Mouse (Mus musculus) bone marrow macrophage, adult 2 months (primary cell): ENCODE measurements around the gene Tex12. TPM values are rescaled to one million over a fixed set of nuclear protein-coding genes. Genes with fewer than 3 reads are reported as not detected.

Experiments
- H3K27ac ChIP-seq: 2 replicates; pipeline ENCODE4 v1.5.1; 2012; ENCODE audit warnings: low read depth, low read length; ENCODE audit not compliant: insufficient read depth
- H3K4me1 ChIP-seq: 2 replicates; pipeline ENCODE4 v1.6.1; 2012; ENCODE audit warnings: low read length; ENCODE audit not compliant: control insufficient read depth, insufficient read depth
- H3K4me3 ChIP-seq: 2 replicates; pipeline ENCODE4 v1.5.1; 2012; ENCODE audit warnings: mild to moderate bottlenecking, low read length, moderate library complexity; ENCODE audit not compliant: insufficient read depth
- CTCF ChIP-seq: IDR thresholded peaks from 2 replicates; pipeline ENCODE4 v1.5.1; 2012; ENCODE audit warnings: low read depth, mild to moderate bottlenecking, low read length, moderate library complexity
- POLR2A ChIP-seq: IDR thresholded peaks from 2 replicates; pipeline ENCODE4 v1.6.1; 2012; ENCODE audit warnings: mild to moderate bottlenecking, low read depth, low read length, borderline replicate concordance
- polyA plus RNA-seq: library from polyadenylated mRNA; stranded (reverse); fragments of >200 nt; gene quantifications from 2 replicates; pipeline ENCODE4 v1.2.4, GENCODE M21; 2012; ENCODE audit not compliant: missing spikeins, insufficient read depth, insufficient read length

The Tex12 gene
- polyA plus RNA-seq, 1 experiment = not detected

DNA sequence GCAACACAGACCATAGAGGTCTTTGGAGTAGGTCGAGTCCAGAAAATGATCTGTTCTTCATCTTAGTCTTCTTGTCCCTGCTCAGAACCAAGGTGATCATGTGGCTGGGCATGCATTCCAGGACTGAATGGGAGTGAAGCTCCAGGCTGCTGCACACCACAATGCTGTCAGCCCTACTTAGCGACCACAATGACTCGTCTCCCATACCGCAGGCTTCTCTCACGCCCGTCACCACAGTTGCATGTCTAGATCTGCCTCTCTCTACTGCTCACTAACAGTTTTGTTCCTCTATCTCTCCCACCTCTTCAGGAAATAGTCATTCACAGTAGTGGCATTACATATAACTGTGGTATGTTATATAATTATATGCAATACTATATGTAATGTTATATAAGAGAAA is 40.4 kb downstream of the Tex12 start:
- Histone ChIP-seq H3K27ac (no peak overlapping the region), H3K4me3 (no peak overlapping the region), H3K4me1 (peaks cover 12% of the 10 kb centered on the region)
- TF ChIP-seq POLR2A (no peak), CTCF (no peak)

DNA sequence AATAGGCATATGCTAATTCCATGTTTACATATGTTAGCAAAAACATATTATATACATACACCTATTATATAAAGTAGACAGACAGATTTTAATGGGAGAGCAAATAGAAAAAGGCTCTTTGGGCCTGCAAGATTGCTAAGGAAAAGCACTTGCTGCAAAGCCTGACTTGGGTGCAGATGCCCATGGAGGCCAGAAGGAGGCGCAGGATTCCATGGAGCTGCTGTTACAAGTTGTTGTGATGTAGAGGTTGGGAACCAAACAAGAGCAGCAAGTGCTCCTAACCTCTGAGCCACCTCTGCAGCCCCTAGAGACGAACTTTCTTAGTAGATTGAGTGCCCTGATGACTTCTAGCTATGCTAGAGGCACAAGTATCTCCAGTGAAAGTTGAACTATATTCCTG is 42.3 kb downstream of the Tex12 start:
- TF ChIP-seq CTCF (0 out of 2 replicates have a peak, but pooled peaks have one; percentile 21), POLR2A (no peak)
- Histone ChIP-seq H3K27ac (no peak overlapping the region), H3K4me3 (no peak overlapping the region), H3K4me1 (peaks cover 9% of the 10 kb centered on the region)

DNA sequence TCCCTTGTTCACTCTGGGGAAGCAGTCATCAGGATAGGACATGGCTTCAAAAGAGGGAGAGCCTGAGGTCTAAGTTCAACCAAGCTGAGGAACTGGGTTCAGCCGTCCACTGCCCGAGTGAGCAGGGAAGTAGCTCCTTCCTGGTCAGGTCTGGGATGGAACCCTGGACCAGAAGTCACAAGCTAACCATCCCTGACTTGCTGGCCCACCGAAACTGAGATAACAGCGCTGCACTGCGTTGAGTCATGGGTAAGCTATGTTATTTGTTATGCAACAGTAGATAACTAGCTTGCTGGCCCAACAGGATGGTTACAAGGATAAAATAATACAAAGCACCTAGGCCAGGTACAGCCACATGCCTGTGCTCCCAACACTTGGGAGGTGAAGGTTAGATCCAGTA is 45.7 kb downstream of the Tex12 start:
- TF ChIP-seq POLR2A (no peak), CTCF (no peak)
- no peak overlapping the region for H3K4me3 ChIP-seq
- no peak overlapping the region for H3K27ac ChIP-seq
- peaks cover 8% of the 10 kb centered on the region for H3K4me1 ChIP-seq

DNA sequence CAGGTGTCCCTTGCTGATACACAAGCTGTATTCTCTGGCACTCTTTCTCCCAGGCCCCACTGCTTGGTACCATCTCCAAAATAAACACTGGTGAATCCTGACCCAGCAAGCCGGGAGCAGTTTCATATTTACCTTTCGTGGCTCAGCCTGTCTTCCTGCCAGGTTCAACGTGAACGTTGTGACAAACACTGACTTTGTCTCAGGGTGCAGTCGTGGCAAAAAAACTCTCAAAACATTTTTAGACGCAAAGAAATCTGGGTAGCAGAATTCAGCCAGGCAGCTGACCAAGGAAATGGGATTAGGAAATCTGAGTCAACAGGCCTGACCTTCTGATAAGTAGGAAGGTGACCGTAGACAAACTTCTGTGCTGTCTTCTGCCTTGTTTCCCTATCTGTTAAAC is 53.6 kb downstream of the Tex12 start:
- no peak for TF ChIP-seq POLR2A
- H3K4me3 ChIP-seq = no peak overlapping the region
- peaks cover 4% of the 10 kb centered on the region for H3K4me1 ChIP-seq
- H3K27ac ChIP-seq = no peak overlapping the region

Other genes starting within 250 kb of the Tex12 start
- gene Rpl10-ps3, start 216.4 kb downstream of the Tex12 start, polyA plus RNA-seq = 2,199 and 2,358 TPM in 2 replicates
- gene Plet1, start 66.8 kb downstream of the Tex12 start, polyA plus RNA-seq = not detected in 2 replicates
- 52.3 and 63.5 TPM in 2 replicates for gene Pts, start 32.6 kb downstream of the Tex12 start, polyA plus RNA-seq
- 27.7 and 33.7 TPM in 2 replicates for gene Il18, start 6.5 kb downstream of the Tex12 start, polyA plus RNA-seq
- 3.4 and 5.0 TPM in 2 replicates for gene Bco2, start 6.1 kb downstream of the Tex12 start, polyA plus RNA-seq
- gene Sdhd, start 42.5 kb upstream of the Tex12 start, polyA plus RNA-seq = 133 and 155 TPM in 2 replicates
- gene Timm8b, start 42.6 kb upstream of the Tex12 start, polyA plus RNA-seq = 56.0 and 61.1 TPM in 2 replicates
- gene Pih1d2, start 56.0 kb upstream of the Tex12 start, polyA plus RNA-seq = 0.55 TPM in 1 of 2 replicates, not detected in the other
- 14.4 and 19.0 TPM in 2 replicates for gene Nkapd1, start 56.1 kb upstream of the Tex12 start, polyA plus RNA-seq
- gene Dlat, start 98.5 kb upstream of the Tex12 start, polyA plus RNA-seq = 29.3 and 32.1 TPM in 2 replicates
- not detected in 2 replicates for gene Dixdc1, start 178.2 kb upstream of the Tex12 start, polyA plus RNA-seq
- not detected in 2 replicates for gene 2310030G06Rik, start 185.2 kb upstream of the Tex12 start, polyA plus RNA-seq
- gene Cryab, start 190.0 kb upstream of the Tex12 start, polyA plus RNA-seq = 2.4 and 3.0 TPM in 2 replicates
- not detected in 2 replicates for gene Hspb2, start 191.0 kb upstream of the Tex12 start, polyA plus RNA-seq
- gene Fdxacb1, start 206.9 kb upstream of the Tex12 start, polyA plus RNA-seq = 9.3 and 9.5 TPM in 2 replicates
- 17.7 and 20.0 TPM in 2 replicates for gene Alg9, start 213.7 kb upstream of the Tex12 start, polyA plus RNA-seq
- gene 1110032A03Rik, start 214.2 kb upstream of the Tex12 start, polyA plus RNA-seq = 47.7 and 48.7 TPM in 2 replicates